Mouse (Mus musculus): ENCODE data around the gene Tuba3b.

GRCm38 (mm10) chr6:145610901-145611300 lies 4.7 kb upstream of the Tuba3b start:
- TF ChIP-seq POLR2A (IDR thresholded peaks at IDR 0.05; ENCODE audit: low read depth, low read length) (no peak), CTCF (conservative IDR thresholded peaks at IDR 0.05; ENCODE audit: insufficient read depth, insufficient read length, low read depth, low read length) (no peak)

Data from kidney, adult 2 months (tissue).